Mouse (Mus musculus) embryonic facial prominence, embryonic 13.5 days (tissue): ENCODE results near the gene Lrrc9. TPM values are rescaled to one million over a fixed set of nuclear protein-coding genes. Genes with fewer than 3 reads are reported as not detected.

ENCODE experiments used
- ATAC-seq: fragments of 200-750 bp; cut with Nextera tagmentation; 2 replicates; pipeline ENCODE4 v1.8.0; 2017; ENCODE audit warnings: low read depth; ENCODE audit not compliant: insufficient number of reproducible peaks, insufficient read depth, low FRiP score, low TSS enrichment
- H3K27ac ChIP-seq: fragments of 300-500 bp; sonication (generic); 2 replicates; pipeline ENCODE4 v1.5.1; 2015; ENCODE audit warnings: moderate library complexity, mild to moderate bottlenecking, inconsistent platforms
- H3K27me3 ChIP-seq: fragments of 300-500 bp; sonication (generic); 2 replicates; pipeline ENCODE4 v1.6.1; 2015; ENCODE audit warnings: mild to moderate bottlenecking, inconsistent platforms
- H3K36me3 ChIP-seq: fragments of 300-500 bp; sonication (generic); 2 replicates; pipeline ENCODE4 v1.6.1; 2015; ENCODE audit warnings: mild to moderate bottlenecking, inconsistent platforms
- H3K4me1 ChIP-seq: fragments of 300-500 bp; sonication (generic); 2 replicates; pipeline ENCODE4 v1.6.1; 2015; ENCODE audit warnings: inconsistent platforms
- H3K4me2 ChIP-seq: fragments of 300-500 bp; sonication (generic); 2 replicates; pipeline ENCODE4 v1.6.1; 2015; ENCODE audit warnings: moderate library complexity, mild to moderate bottlenecking, inconsistent platforms
- H3K4me3 ChIP-seq: fragments of 300-500 bp; sonication (generic); 2 replicates; pipeline ENCODE4 v1.5.1; 2015; ENCODE audit warnings: mild to moderate bottlenecking, inconsistent platforms
- H3K9ac ChIP-seq: fragments of 300-500 bp; sonication (generic); 2 replicates; pipeline ENCODE4 v1.6.1; 2015; ENCODE audit warnings: mild to moderate bottlenecking, inconsistent platforms
- H3K9me3 ChIP-seq: fragments of 300-500 bp; sonication (generic); 2 replicates; pipeline ENCODE4 v1.6.1; 2016; ENCODE audit warnings: inconsistent platforms
- WGBS: fragments of 180-500 bp; shearing (Covaris S2); methylation state at CpG from one replicate; pipeline ENCODE4 v1.1.7; 2015; ENCODE audit warnings: mixed read lengths; 5-methylcytosine and 5-hydroxymethylcytosine counted together
- polyA plus RNA-seq: library from polyadenylated mRNA; unstranded; fragments of >200 nt; fragmentation: Nextera tagmentation; extraction: Ambion mirVana; gene quantifications from 2 replicates; pipeline ENCODE4 v1.2.1, GENCODE M21; 2015

Gene Lrrc9
- polyA plus RNA-seq, 1 experiment from 2014 or later = 0.93 TPM

GRCm38 (mm10) chr12:72433241-72433865, 8.3 kb upstream of the Lrrc9 start:
- 62% methylated on average over 9 of the region's 9 CpGs for WGBS
- H3K27ac ChIP-seq = no peak overlapping the region
- no peak for ATAC-seq
- no peaks in the 10 kb centered on the region for H3K36me3 ChIP-seq
- no peaks in the 10 kb centered on the region for H3K9me3 ChIP-seq
- H3K27me3 ChIP-seq = no peaks in the 10 kb centered on the region
- H3K4me2 ChIP-seq = no peak overlapping the region
- H3K9ac ChIP-seq = no peak overlapping the region
- H3K4me3 ChIP-seq = no peak overlapping the region
- H3K4me1 ChIP-seq = no peaks in the 10 kb centered on the region

GRCm38 (mm10) chr12:72437676-72438341, 3.9 kb upstream of the Lrrc9 start:
- Histone ChIP-seq H3K4me1 (no peaks in the 10 kb centered on the region; the same call in 1 of the 2 replicates), H3K9ac (no peak overlapping the region), H3K9me3 (no peaks in the 10 kb centered on the region), H3K36me3 (no peaks in the 10 kb centered on the region), H3K27ac (no peak overlapping the region), H3K4me2 (no peak overlapping the region), H3K4me3 (no peak overlapping the region), H3K27me3 (no peaks in the 10 kb centered on the region)
- 69% methylated on average over 10 of the region's 10 CpGs for WGBS
- ATAC-seq = no peak

DNA sequence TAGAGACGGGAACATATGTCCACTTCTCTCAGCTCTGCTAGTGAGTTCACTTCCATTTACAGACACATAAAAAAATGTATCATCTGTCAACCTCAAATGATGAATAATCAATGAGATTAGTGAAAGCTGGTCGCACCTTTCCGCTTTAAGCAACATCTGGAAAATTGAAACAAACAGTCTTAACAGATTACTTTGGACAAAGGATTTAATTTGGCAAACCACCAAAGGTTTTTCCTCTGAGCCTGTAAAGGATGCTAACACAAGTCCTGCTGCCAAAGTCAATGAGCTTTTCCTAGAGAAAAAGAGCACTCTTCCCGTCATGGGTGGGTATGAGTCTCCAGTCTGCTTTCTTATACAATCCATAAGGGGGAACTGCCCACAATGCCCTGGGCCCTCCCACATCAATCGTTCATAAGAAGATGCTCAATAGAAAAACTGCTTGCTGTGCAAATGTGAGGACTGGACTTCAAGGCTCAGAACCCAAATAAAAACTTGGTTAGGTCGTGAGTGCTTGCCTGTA, 2.6 kb upstream of the Lrrc9 start:
- WGBS = 77% methylated on average over 6 of the region's 6 CpGs
- Histone ChIP-seq H3K4me1 (no peaks in the 10 kb centered on the region; the same call in 1 of the 2 replicates), H3K27me3 (no peaks in the 10 kb centered on the region), H3K36me3 (no peaks in the 10 kb centered on the region), H3K27ac (no peak overlapping the region), H3K9ac (no peak overlapping the region), H3K4me2 (no peak overlapping the region), H3K4me3 (no peak overlapping the region), H3K9me3 (no peaks in the 10 kb centered on the region)
- no peak for ATAC-seq

DNA sequence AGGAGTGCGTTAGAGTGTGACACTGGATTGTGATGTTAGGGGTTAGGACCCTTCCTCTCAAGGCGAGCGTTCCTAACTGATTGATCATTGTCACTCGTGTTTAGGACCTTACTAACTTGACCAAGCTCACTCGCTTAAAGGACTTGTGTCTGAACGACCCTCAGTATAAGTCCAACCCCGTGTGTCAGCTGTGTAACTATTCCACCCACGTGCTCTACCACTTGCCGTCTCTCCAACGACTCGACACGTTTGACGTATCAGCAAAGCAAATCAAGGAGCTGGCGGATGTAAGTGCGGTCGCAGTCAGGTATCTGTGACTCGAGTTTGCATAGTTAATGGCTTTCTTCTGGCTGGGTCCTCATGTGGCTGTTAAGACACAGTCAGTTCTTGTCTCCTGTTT, 12.3 kb downstream of the Lrrc9 start:
- 82% methylated on average over 17 of the region's 17 CpGs for WGBS

GRCm38 (mm10) chr12:72461191-72461893, 19.7 kb downstream of the Lrrc9 start:
- H3K4me1 ChIP-seq = no peaks in the 10 kb centered on the region
- H3K9me3 ChIP-seq = no peaks in the 10 kb centered on the region
- no peak overlapping the region for H3K9ac ChIP-seq
- WGBS = 59% methylated on average over 11 of the region's 11 CpGs
- H3K27ac ChIP-seq = no peak overlapping the region
- no peak overlapping the region for H3K4me2 ChIP-seq
- ATAC-seq = no peak
- H3K36me3 ChIP-seq = no peaks in the 10 kb centered on the region
- H3K27me3 ChIP-seq = no peaks in the 10 kb centered on the region
- H3K4me3 ChIP-seq = no peak overlapping the region

More for the DNA sequence above, 12.3 kb downstream of the Lrrc9 start:
- Histone ChIP-seq H3K9ac (no peak overlapping the region), H3K36me3 (no peaks in the 10 kb centered on the region), H3K9me3 (no peaks in the 10 kb centered on the region), H3K4me2 (no peak overlapping the region), H3K27ac (no peak overlapping the region), H3K27me3 (no peaks in the 10 kb centered on the region), H3K4me1 (no peaks in the 10 kb centered on the region), H3K4me3 (no peak overlapping the region)
- ATAC-seq = no peak

GRCm38 (mm10) chr12:72461894-72462530, 20.3 kb downstream of the Lrrc9 start:
- no peak for ATAC-seq
- no peaks in the 10 kb centered on the region for H3K9me3 ChIP-seq
- 44% methylated on average over 5 of the region's 5 CpGs for WGBS
- H3K4me3 ChIP-seq = no peak overlapping the region
- no peak overlapping the region for H3K9ac ChIP-seq
- no peaks in the 10 kb centered on the region for H3K27me3 ChIP-seq
- no peak overlapping the region for H3K27ac ChIP-seq
- H3K36me3 ChIP-seq = no peaks in the 10 kb centered on the region
- no peaks in the 10 kb centered on the region for H3K4me1 ChIP-seq
- H3K4me2 ChIP-seq = no peak overlapping the region

- Histone ChIP-seq H3K27ac (no peak overlapping the region), H3K4me1 (no peaks in the 10 kb centered on the region), H3K9ac (no peak overlapping the region), H3K9me3 (no peaks in the 10 kb centered on the region), H3K4me3 (no peak overlapping the region), H3K36me3 (no peaks in the 10 kb centered on the region), H3K4me2 (no peak overlapping the region), H3K27me3 (no peaks in the 10 kb centered on the region)
- no peak for ATAC-seq
- 83% methylated on average over 5 of the region's 5 CpGs for WGBS
Measured at GRCm38 (mm10) chr12:72465826-72466501, 24.3 kb downstream of the Lrrc9 start.

DNA sequence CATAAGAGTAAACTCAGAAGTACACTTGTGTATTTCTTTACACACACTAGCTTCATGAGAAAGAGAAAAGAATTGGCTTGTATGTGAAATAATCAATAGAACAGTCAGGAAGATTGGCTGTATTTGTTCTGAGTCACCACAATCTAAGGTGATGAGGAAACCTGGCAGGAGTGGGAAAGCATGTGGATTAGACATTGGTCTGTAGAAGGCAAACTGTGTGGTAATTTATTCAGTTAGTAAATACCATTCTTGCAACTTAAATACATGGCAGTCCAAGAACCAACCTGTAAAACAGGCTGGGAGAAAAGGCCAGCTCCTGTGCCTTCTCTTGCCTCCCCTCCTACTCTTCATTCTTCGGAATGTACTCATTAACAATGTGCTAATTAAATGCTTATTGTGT, 25.6 kb downstream of the Lrrc9 start:
- no peak for ATAC-seq
- Histone ChIP-seq H3K36me3 (no peaks in the 10 kb centered on the region), H3K27me3 (no peaks in the 10 kb centered on the region), H3K4me2 (no peak overlapping the region), H3K4me1 (no peaks in the 10 kb centered on the region), H3K9me3 (no peaks in the 10 kb centered on the region), H3K4me3 (no peak overlapping the region), H3K9ac (no peak overlapping the region), H3K27ac (no peak overlapping the region)
- WGBS = 88% methylated on average over 1 of the region's 1 CpGs

DNA sequence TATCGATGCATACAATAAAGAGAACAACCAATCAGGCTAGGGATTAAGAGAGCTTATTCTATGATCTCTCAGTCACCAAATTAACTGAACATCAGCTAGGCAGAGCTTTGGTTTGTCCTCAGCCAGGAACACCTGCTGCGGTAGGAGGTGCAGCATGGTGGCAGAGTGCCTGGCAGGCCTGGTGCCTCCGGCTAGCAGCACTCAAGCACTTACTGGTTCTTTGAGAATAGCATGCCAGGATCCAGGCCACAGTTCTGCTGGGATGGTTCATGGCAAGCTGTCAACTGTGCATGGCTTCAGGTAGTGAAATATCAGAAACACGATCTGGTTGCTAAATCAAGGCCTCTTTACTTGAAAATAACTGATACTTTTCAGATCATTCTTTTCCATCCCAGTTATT, 26.1 kb downstream of the Lrrc9 start:
- H3K9me3 ChIP-seq = no peaks in the 10 kb centered on the region
- no peaks in the 10 kb centered on the region for H3K4me1 ChIP-seq
- no peaks in the 10 kb centered on the region for H3K27me3 ChIP-seq
- H3K27ac ChIP-seq = no peak overlapping the region
- no peak overlapping the region for H3K4me3 ChIP-seq
- no peak overlapping the region for H3K9ac ChIP-seq
- no peak overlapping the region for H3K4me2 ChIP-seq
- no peaks in the 10 kb centered on the region for H3K36me3 ChIP-seq
- 83% methylated on average over 4 of the region's 4 CpGs for whole genome bisulfite sequencing
- ATAC-seq = no peak

DNA sequence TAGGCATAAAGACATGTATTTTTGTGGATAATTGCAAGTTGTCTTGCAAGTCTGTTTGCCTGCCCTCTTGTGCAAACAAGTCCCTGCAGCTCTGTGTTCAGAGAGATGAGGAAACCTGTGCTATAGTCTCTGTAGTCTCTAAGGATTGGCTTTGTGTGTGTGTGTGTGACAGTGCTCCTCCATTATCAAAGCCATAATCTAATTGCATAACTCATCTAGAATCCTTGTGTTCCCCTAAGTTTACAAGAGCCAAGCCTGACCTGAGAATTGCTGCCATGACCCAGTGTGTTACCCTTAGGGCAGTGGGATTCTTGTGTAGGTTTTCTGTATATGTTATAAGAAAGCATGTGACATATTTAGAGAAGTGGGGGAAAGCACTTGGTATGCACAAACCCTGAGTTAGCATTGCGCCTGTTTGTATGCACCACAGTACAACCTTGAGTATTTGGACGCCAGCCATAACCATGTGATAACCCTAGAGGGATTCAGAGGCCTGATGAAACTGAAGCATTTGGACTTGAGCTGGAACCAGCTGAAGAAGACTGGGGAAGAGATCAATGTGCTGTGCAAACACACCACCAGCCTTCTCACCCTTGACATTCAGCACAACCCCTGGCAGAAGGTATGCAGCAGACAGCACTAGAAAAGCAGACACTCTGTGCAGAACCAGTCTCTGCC, 35.2 kb downstream of the Lrrc9 start:
- no peaks in the 10 kb centered on the region for H3K27me3 ChIP-seq
- H3K4me2 ChIP-seq = no peak overlapping the region
- H3K36me3 ChIP-seq = no peaks in the 10 kb centered on the region
- WGBS = 67% methylated on average over 2 of the region's 2 CpGs
- no peak overlapping the region for H3K4me3 ChIP-seq
- H3K9me3 ChIP-seq = no peaks in the 10 kb centered on the region
- H3K9ac ChIP-seq = no peak overlapping the region
- H3K27ac ChIP-seq = no peak overlapping the region
- peaks cover 3% of the 10 kb centered on the region; the same call in 1 of the 2 replicates for H3K4me1 ChIP-seq
- no peak for ATAC-seq

- 0 out of 2 replicates have a peak, but pooled peaks cover under 1% of the 10 kb centered on the region for H3K4me1 ChIP-seq
Measured at GRCm38 (mm10) chr12:72482226-72482625, 40.6 kb downstream of the Lrrc9 start.

More at GRCm38 (mm10) chr12:72482226-72482625, 40.6 kb downstream of the Lrrc9 start:
- H3K27ac ChIP-seq = no peak overlapping the region
- no peaks in the 10 kb centered on the region for H3K9me3 ChIP-seq
- no peaks in the 10 kb centered on the region for H3K27me3 ChIP-seq
- H3K36me3 ChIP-seq = no peaks in the 10 kb centered on the region
- H3K4me2 ChIP-seq = no peak overlapping the region
- no peak for ATAC-seq
- no peak overlapping the region for H3K9ac ChIP-seq
- H3K4me3 ChIP-seq = no peak overlapping the region
